9 mouse cellular contexts compared by ENCODE assay signal in genomic region chr4:52989248-52989647, GRCm38 (mm10). TPM values are rescaled to one million over a fixed set of nuclear protein-coding genes. Genes with fewer than 3 reads are reported as not detected.
DNase-seq lines count a peak whose midpoint lies in the region; ATAC-seq lines count a peak whose summit lies in the region.
"Had no signal": no experiment of that assay in that cellular context is flagged by ENCODE, and none has a peak within 500 bp of the region (broad histone marks: within the 10 kb centered on the region; RNA-seq: fewer than 3 reads in every experiment).

Gene Nipsnap3a, plus strand, starts transcription at chr4:52989272.

- peak; percentile 2 for DNase-seq in adrenal gland, postnatal 25 days
- no peak for DNase-seq in adrenal gland, adult 2 months
- DNase-seq in hindbrain, embryonic 11.5 days (ENCODE audit: low spot score): peak; percentile 18
- DNase-seq in lung, postnatal 4 days: peak; percentile 8 to 24
- no peak for DNase-seq in left cerebral cortex, adult 8-10 months (ENCODE audit: low spot score in 2 of 2)
- DNase-seq in yolk sac, embryonic 10.5 days (ENCODE audit: low spot score): no peak

- H3K27ac ChIP-seq in hindbrain, embryonic 11.5 days (ENCODE audit: low read depth, low read length): no peak within 1 kb of the TSS

- H3K4me3 ChIP-seq in hindbrain, embryonic 11.5 days (ENCODE audit: low read depth, low read length): no peak within 1 kb of the TSS

- H3K4me2 ChIP-seq in hindbrain, embryonic 11.5 days (replicated peaks; ENCODE audit: low read depth, low read length): peak within 1 kb of the TSS; percentile 17

- H3K27me3 ChIP-seq in hindbrain, embryonic 11.5 days (ENCODE audit: control insufficient read depth, insufficient read depth, low read length): no peaks in the 10 kb centered on the region

- H3K36me3 ChIP-seq in hindbrain, embryonic 11.5 days (ENCODE audit: control insufficient read depth, insufficient read depth, low read length): no peaks in the 10 kb centered on the region

- no peaks in the 10 kb centered on the region for H3K9me3 ChIP-seq in hindbrain, embryonic 11.5 days (ENCODE audit: control insufficient read depth, low read length)

- peak; percentile 47 for ATAC-seq in common myeloid progenitor, adult 5-6 weeks (replicated peaks; ENCODE audit: low read depth, poor library complexity, severe bottlenecking)
- ATAC-seq in hindbrain, embryonic 11.5 days (ENCODE audit: low FRiP score): peak; percentile 33
- ATAC-seq in erythroid progenitor cell, adult 5-6 weeks (replicated peaks; ENCODE audit: low FRiP score, poor library complexity, severe bottlenecking): no peak

- no peaks in the 10 kb centered on the region for H3K4me1 ChIP-seq in hindbrain, embryonic 11.5 days (replicated peaks; ENCODE audit: control insufficient read depth, insufficient read depth, low read length)

- 34% methylated on average over 12 of the region's 12 CpGs for WGBS in hindbrain, embryonic 11.5 days

- no peak within 1 kb of the TSS; the same call in 1 of the 2 replicates for H3K9ac ChIP-seq in hindbrain, embryonic 11.5 days (ENCODE audit: low read depth, low read length)

RNA-seq across cellular contexts. Expression of gene Nipsnap3a, which starts in this region (rescaled TPM):
- not detected in 2 replicates for total RNA-seq in adrenal gland, postnatal 25 days (2021)
- not detected for total RNA-seq in adrenal gland, adult 2 months (2021)
- not detected in 2 replicates for polyA plus RNA-seq in adrenal gland, adult 2 months (2012; rRNA removed)
- not detected in 2 replicates for total RNA-seq in common myeloid progenitor, adult 5-6 weeks (2017)
- polyA plus RNA-seq in hindbrain, embryonic 11.5 days (2014; fragmentation: Nextera tagmentation; extraction: Ambion mirVana): not detected in 2 replicates
- total RNA-seq in erythroid progenitor cell, adult 5-6 weeks (2015; ENCODE audit: low replicate concordance): not detected in 2 replicates
- not detected in 2 replicates for total RNA-seq in erythroid progenitor cell, adult 5-6 weeks (2017; ENCODE audit: low replicate concordance)
- not detected for total RNA-seq in left cerebral cortex, adult 8-10 months (2022)
- polyA plus RNA-seq: cortical plate, adult 2 months had no signal

Comparison
In these comparisons a context has a peak if more than half of its experiments do, and no peak if none do; other contexts are left out.
1. Peak in DNase-seq in adrenal gland, postnatal 25 days; RNA of the gene not detected or under 1 TPM.
2. Peak in ATAC-seq in common myeloid progenitor, adult 5-6 weeks; RNA of the gene not detected or under 1 TPM.
3. Peak in DNase-seq, ATAC-seq and H3K4me2 ChIP-seq in hindbrain, embryonic 11.5 days; RNA of the gene not detected or under 1 TPM.
4. DNase-seq: peak in lung, postnatal 4 days (2 of 2); none in adrenal gland, adult 2 months (single experiment), left cerebral cortex, adult 8-10 months (0 of 2) and yolk sac, embryonic 10.5 days (single experiment).